Mouse (Mus musculus): ENCODE data around the gene Tpd52l2.

The Tpd52l2 gene

GRCm38 (mm10) chr2:181496831-181497547 lies at the start of gene Tpd52l2:
Gene Tpd52l2 (plus strand): TSS chr2:181497142.
- DNase-seq: peak; percentile 94 to 97

GRCm38 (mm10) chr2:181452181-181452580 lies 44.8 kb upstream of the Tpd52l2 start:
- DNase-seq: peak; percentile 65 to 69

GRCm38 (mm10) chr2:181453274-181453673 lies 43.7 kb upstream of the Tpd52l2 start:
- peak in 1 of 2 experiments; percentile 43 for DNase-seq

- DNase-seq: no peak
These were observed 41.0 kb upstream of the Tpd52l2 start for GRCm38 (mm10) chr2:181455899-181456298.

GRCm38 (mm10) chr2:181457831-181458230 lies 39.1 kb upstream of the Tpd52l2 start:
- peak in 1 of 2 experiments; percentile 53 for DNase-seq

- peak; percentile 71 to 75 for DNase-seq
These were observed 38.4 kb upstream of the Tpd52l2 start for GRCm38 (mm10) chr2:181458411-181459152.

GRCm38 (mm10) chr2:181459153-181459672 lies 37.7 kb upstream of the Tpd52l2 start, which contains the start of gene Zbtb46:
Gene Zbtb46 (minus strand): TSS chr2:181459426.
- DNase-seq: peak; percentile 94 to 98

- peak; percentile 77 to 81 for DNase-seq
These were observed 37.0 kb upstream of the Tpd52l2 start for GRCm38 (mm10) chr2:181459673-181460621.

GRCm38 (mm10) chr2:181461536-181462100 lies 35.3 kb upstream of the Tpd52l2 start:
- peak in 1 of 2 experiments; percentile 45 for DNase-seq

- DNase-seq: peak; percentile 54
These were observed 34.3 kb upstream of the Tpd52l2 start for GRCm38 (mm10) chr2:181462604-181463003.

GRCm38 (mm10) chr2:181463008-181463738 lies 33.8 kb upstream of the Tpd52l2 start:
- peak; percentile 95 to 96 for DNase-seq

- DNase-seq: no peak
These were observed 31.5 kb upstream of the Tpd52l2 start for GRCm38 (mm10) chr2:181465423-181465822.

- DNase-seq: no peak
These were observed 26.7 kb upstream of the Tpd52l2 start for GRCm38 (mm10) chr2:181470285-181470684.

GRCm38 (mm10) chr2:181471246-181471645 lies 25.7 kb upstream of the Tpd52l2 start:
- peak; percentile 58 to 61 for DNase-seq

- DNase-seq: peak in 1 of 2 experiments; percentile 16
These were observed 24.6 kb upstream of the Tpd52l2 start for GRCm38 (mm10) chr2:181472256-181472827.

GRCm38 (mm10) chr2:181483120-181483519 lies 13.8 kb upstream of the Tpd52l2 start:
- no peak for DNase-seq

- DNase-seq: peak; percentile 70 to 75
These were observed 13.2 kb upstream of the Tpd52l2 start for GRCm38 (mm10) chr2:181483562-181484318.

- no peak for DNase-seq
These were observed 12.3 kb upstream of the Tpd52l2 start for GRCm38 (mm10) chr2:181484456-181485233.

- DNase-seq: no peak
These were observed 11.2 kb upstream of the Tpd52l2 start for GRCm38 (mm10) chr2:181485741-181486140.

Data from cerebellum, postnatal 25 days (tissue).